ENCODE assay signal across 7 mouse cellular contexts in the genomic region with DNA sequence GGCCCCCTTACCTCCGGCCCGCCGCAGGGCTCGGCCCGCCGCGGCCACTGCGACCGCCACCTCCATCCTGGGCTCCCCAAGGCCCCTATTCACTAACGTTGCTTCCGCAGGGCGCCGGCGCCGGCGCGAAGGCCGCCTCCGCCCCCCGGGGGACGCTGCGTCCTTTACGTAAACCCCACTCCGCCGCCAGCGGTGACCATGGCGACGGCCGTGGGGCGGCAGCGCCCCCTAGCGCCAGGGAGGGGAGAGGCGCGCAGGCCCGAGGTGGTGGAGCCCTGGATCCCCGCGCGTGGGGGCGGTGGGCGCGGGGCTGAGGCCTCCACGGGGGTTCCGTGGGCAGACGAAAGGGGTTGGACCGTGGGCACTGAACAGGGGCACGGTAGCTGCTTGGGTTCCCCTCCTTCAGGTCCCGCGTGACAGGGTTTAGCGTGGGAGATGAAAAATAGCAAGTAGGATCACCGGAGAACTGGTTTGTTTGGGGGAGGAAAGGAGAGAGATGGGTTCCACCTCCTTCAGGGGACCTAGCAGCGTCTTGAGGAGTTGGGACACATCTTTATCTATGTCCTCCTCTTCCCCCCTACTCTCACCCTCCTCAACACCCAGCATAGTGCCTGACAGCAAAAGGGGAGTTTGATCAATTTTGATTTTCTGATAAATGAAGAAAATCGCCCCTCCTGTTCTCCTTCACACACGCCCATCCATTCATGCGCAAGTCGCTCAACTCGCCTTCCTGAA. TPM values are rescaled to one million over a fixed set of nuclear protein-coding genes. Genes with fewer than 3 reads are reported as not detected.
A peak's percentile ranks its signal among the peaks of the same experiment; 100 is the strongest.
DNase-seq lines count a peak whose midpoint lies in the region; ATAC-seq lines count a peak whose summit lies in the region.

A gene (minus strand): TSS at position 68 of the 735 bp plus-strand sequence.

- H3K27ac ChIP-seq in intestine, embryonic 14.5 days (ENCODE audit: low read depth) = no peak within 1 kb of the TSS
- H3K27ac ChIP-seq in limb, embryonic 11.5 days (replicated peaks; ENCODE audit: low read depth, low read length) = no peak within 1 kb of the TSS
- 0 out of 2 replicates have a peak within 1 kb of the TSS, but pooled peaks have one; percentile 20 for H3K27ac ChIP-seq in midbrain, embryonic 12.5 days (replicated peaks)

- H3K36me3 ChIP-seq in intestine, embryonic 14.5 days (ENCODE audit: control insufficient read depth, insufficient read depth, low read length) = no peaks in the 10 kb centered on the region
- H3K36me3 ChIP-seq in limb, embryonic 11.5 days (ENCODE audit: control insufficient read depth, insufficient read depth, low read length) = no peaks in the 10 kb centered on the region
- no peaks in the 10 kb centered on the region for H3K36me3 ChIP-seq in midbrain, embryonic 12.5 days

- H3K27me3 ChIP-seq in intestine, embryonic 14.5 days (replicated peaks; ENCODE audit: control insufficient read depth, insufficient read depth, low read length) = no peaks in the 10 kb centered on the region
- H3K27me3 ChIP-seq in limb, embryonic 11.5 days (ENCODE audit: control insufficient read depth, insufficient read depth, low read length) = peaks cover 18% of the 10 kb centered on the region
- peaks cover 48% of the 10 kb centered on the region for H3K27me3 ChIP-seq in midbrain, embryonic 12.5 days

- H3K9ac ChIP-seq in intestine, embryonic 14.5 days (ENCODE audit: low read length) = peak within 1 kb of the TSS; percentile 74
- peak within 1 kb of the TSS; percentile 76 for H3K9ac ChIP-seq in limb, embryonic 11.5 days (ENCODE audit: low read length)
- peak within 1 kb of the TSS; percentile 88 for H3K9ac ChIP-seq in midbrain, embryonic 12.5 days (replicated peaks)

- WGBS in intestine, embryonic 14.5 days = 6% methylated on average over 56 of the region's 56 CpGs
- 9% methylated on average over 56 of the region's 56 CpGs for WGBS in limb, embryonic 11.5 days
- 11% methylated on average over 47 of the region's 56 CpGs for WGBS in midbrain, embryonic 12.5 days

- peak within 1 kb of the TSS; percentile 72 for H3K4me3 ChIP-seq in intestine, embryonic 14.5 days (ENCODE audit: low read depth, low read length)
- H3K4me3 ChIP-seq in limb, embryonic 11.5 days (ENCODE audit: low read depth, low read length) = peak within 1 kb of the TSS; percentile 69
- H3K4me3 ChIP-seq in midbrain, embryonic 12.5 days = peak within 1 kb of the TSS; percentile 80

- ATAC-seq in intestine, embryonic 14.5 days (replicated peaks; ENCODE audit: low FRiP score, low TSS enrichment, low read depth) = peak; percentile 79
- peak; percentile 68 for ATAC-seq in limb, embryonic 11.5 days (ENCODE audit: insufficient number of reproducible peaks, low FRiP score, low TSS enrichment, low read depth)
- peak; percentile 91 for ATAC-seq in midbrain, embryonic 12.5 days (ENCODE audit: low FRiP score, low read depth)

- DNase-seq in adrenal gland, adult 2 months = peak; percentile 85
- DNase-seq in cerebellum, postnatal 4 days (ENCODE audit: low spot score in 2 of 2) = peak; percentile 80 to 89
- DNase-seq in gastrocnemius, postnatal 25 days = peak; percentile 77
- DNase-seq in intestine, embryonic 14.5 days (ENCODE audit: low spot score) = peak; percentile 94
- peak; percentile 87 for DNase-seq in limb, embryonic 11.5 days (ENCODE audit: low spot score)
- peak; percentile 77 for DNase-seq in skeletal muscle tissue, adult 2 months (ENCODE audit: low read depth, low spot score)

- peaks cover 17% of the 10 kb centered on the region for H3K4me1 ChIP-seq in intestine, embryonic 14.5 days (replicated peaks; ENCODE audit: control insufficient read depth, insufficient read depth, low read length)
- H3K4me1 ChIP-seq in limb, embryonic 11.5 days (ENCODE audit: control insufficient read depth, insufficient read depth, low read length) = peaks cover 5% of the 10 kb centered on the region
- H3K4me1 ChIP-seq in midbrain, embryonic 12.5 days = peaks cover 10% of the 10 kb centered on the region; the same call in 1 of the 2 replicates

- H3K4me2 ChIP-seq in intestine, embryonic 14.5 days (ENCODE audit: low read length) = peak within 1 kb of the TSS; percentile 97
- H3K4me2 ChIP-seq in limb, embryonic 11.5 days (ENCODE audit: low read depth, severe bottlenecking) = peak within 1 kb of the TSS; percentile 99
- H3K4me2 ChIP-seq in midbrain, embryonic 12.5 days (replicated peaks) = peak within 1 kb of the TSS; percentile 97

- no peaks in the 10 kb centered on the region for H3K9me3 ChIP-seq in intestine, embryonic 14.5 days (ENCODE audit: control insufficient read depth, low read length)
- H3K9me3 ChIP-seq in limb, embryonic 11.5 days (ENCODE audit: control insufficient read depth, low read length) = no peaks in the 10 kb centered on the region
- H3K9me3 ChIP-seq in midbrain, embryonic 12.5 days = no peaks in the 10 kb centered on the region

RNA-seq across cellular contexts. Expression of the gene that starts here (rescaled TPM):
- total RNA-seq in adrenal gland, adult 2 months (2021) = 1 to 10 TPM; 6.5 to 6.8 TPM
- 8.9 and 10.2 TPM in 2 replicates for polyA plus RNA-seq in adrenal gland, adult 2 months (2012; rRNA removed)
- total RNA-seq in gastrocnemius, postnatal 25 days (2021) = 1 to 10 TPM; 4.0 to 6.7 TPM
- 4.2 and 4.7 TPM in 2 replicates for polyA plus RNA-seq in intestine, embryonic 14.5 days (2014; fragmentation: Nextera tagmentation; extraction: Ambion mirVana)
- 1.3 and 1.4 TPM in 2 replicates for polyA plus RNA-seq in limb, embryonic 11.5 days (2014; fragmentation: Nextera tagmentation; extraction: Ambion mirVana)
- polyA plus RNA-seq in midbrain, embryonic 12.5 days (2016; fragmentation: Nextera tagmentation; extraction: Ambion mirVana) = 4.2 and 4.4 TPM in 2 replicates
